Mouse (Mus musculus) brain, embryonic 14.5 days (tissue): ENCODE data around the gene H2-DMb1.

Experiments used
- CTCF ChIP-seq: fragments of 200-500 bp; IDR thresholded peaks from 2 replicates; pipeline ENCODE4 v1.5.1; 2012; ENCODE audit warnings: inconsistent platforms, mild to moderate bottlenecking, moderate library complexity, borderline replicate concordance; ENCODE audit not compliant: insufficient read depth, insufficient read length; ENCODE audit errors: extremely low read depth
- POLR2A ChIP-seq: fragments of 200-500 bp; IDR thresholded peaks from 2 replicates; pipeline ENCODE4 v1.6.1; 2012; ENCODE audit warnings: mild to moderate bottlenecking, inconsistent platforms, borderline replicate concordance; ENCODE audit not compliant: poor library complexity, insufficient read depth, insufficient read length, severe bottlenecking; ENCODE audit errors: extremely low read depth

DNA sequence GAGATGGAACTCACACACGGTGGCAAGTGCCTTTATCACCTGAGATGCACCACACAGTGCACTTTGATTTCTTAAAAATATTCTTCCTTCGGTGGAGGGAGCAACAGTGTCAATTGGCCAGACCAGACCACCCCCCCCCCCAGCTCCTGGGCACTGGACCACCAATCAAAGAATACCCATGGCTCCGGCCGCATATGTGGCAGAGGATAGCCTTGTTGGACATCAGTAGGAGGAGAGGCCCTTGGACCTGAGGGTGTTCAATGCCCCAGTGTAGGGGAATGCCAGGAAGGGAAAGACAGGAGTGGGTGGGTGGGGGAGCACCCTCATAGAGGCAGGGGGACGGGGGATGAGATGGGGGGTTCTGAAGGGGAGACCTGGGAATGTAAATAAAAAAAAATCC is 53.9 kb downstream of the H2-DMb1 start:
- TF ChIP-seq CTCF (no peak), POLR2A (no peak)
